Comparison of ENCODE assay signal across 8 mouse cellular contexts in the genomic region with DNA sequence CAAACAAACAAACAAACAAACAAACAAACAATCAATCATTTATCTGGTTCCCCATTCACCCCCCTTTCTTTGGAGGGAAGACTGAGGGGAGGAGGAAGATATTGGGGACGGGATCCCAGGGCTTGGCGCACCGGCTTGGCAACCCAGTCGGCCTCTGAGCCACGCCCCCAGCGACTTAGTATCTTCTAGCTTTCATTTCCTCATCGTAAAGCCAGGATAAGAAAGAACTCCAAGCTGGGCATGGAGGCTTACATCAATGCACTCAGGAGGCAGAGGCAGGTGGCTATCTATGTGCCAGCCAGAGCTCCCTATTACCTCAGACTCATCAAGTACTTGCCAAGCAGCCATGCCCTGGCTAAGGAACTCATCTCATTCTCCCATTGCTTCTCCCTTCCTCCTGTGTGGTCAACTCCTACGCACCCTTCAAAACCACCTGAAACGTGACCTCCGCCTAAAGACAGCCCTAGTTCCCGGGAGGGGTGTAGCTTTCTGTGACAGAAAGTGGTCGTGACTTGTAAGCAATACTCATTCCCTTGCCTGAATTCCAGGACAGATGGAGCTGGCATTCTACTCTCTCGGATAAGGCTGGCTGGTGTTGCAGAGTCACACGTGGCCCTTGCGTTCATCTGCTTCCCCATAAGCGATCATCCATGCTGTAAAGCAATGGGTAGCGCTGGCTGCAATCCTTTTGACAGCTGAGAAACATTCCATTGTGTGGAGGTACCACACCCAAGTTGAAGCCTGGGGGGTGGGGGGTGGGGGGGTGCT. TPM values are rescaled to one million over a fixed set of nuclear protein-coding genes. Genes with fewer than 3 reads are reported as not detected.
DNase-seq lines count a peak whose midpoint lies in the region; ATAC-seq and TF ChIP-seq lines count a peak whose summit lies in the region.

No protein-coding gene starts in this region.

- peaks cover 37% of the 10 kb centered on the region for H3K4me1 ChIP-seq in lung, embryonic 15.5 days
- peaks cover 37% of the 10 kb centered on the region for H3K4me1 ChIP-seq in embryonic facial prominence, embryonic 10.5 days
- peaks cover 11% of the 10 kb centered on the region for H3K4me1 ChIP-seq in hindbrain, postnatal 0 days (ENCODE audit: insufficient read depth, low read length)
- H3K4me1 ChIP-seq in midbrain, embryonic 14.5 days (ENCODE audit: control insufficient read depth, insufficient read depth, low read length), result peaks cover 13% of the 10 kb centered on the region; the same call in 1 of the 2 replicates

- peak overlapping the region; percentile 96 for H3K4me2 ChIP-seq in lung, embryonic 15.5 days
- H3K4me2 ChIP-seq in hindbrain, postnatal 0 days (ENCODE audit: low read depth, low read length), result peak overlapping the region; percentile 74
- H3K4me2 ChIP-seq in midbrain, embryonic 14.5 days (ENCODE audit: low read length), result peak overlapping the region; percentile 74

- H3K27me3 ChIP-seq in lung, embryonic 15.5 days, result peaks cover 20% of the 10 kb centered on the region
- peaks cover 75% of the 10 kb centered on the region for H3K27me3 ChIP-seq in embryonic facial prominence, embryonic 10.5 days (replicated peaks; ENCODE audit: low read depth, poor library complexity, severe bottlenecking)
- 0 out of 2 replicates have a peak, but pooled peaks cover 8% of the 10 kb centered on the region for H3K27me3 ChIP-seq in hindbrain, postnatal 0 days (ENCODE audit: insufficient read depth, low read length)
- peaks cover 37% of the 10 kb centered on the region for H3K27me3 ChIP-seq in midbrain, embryonic 14.5 days (ENCODE audit: control insufficient read depth, insufficient read depth, low read length)

- intact Hi-C loops in left cerebral cortex, postnatal 25 days (cut with DNase I), result loop anchor here (2.0 to 5.0 kb wide), 2 partner anchors 27 to 36 kb away; no protein-coding TSS in a partner anchor

- no peak for ATAC-seq in lung, embryonic 15.5 days (ENCODE audit: borderline replicate concordance, extremely low read depth, low FRiP score, low TSS enrichment)
- no peak for ATAC-seq in hindbrain, postnatal 0 days
- no peak for ATAC-seq in midbrain, embryonic 14.5 days (ENCODE audit: low FRiP score, low TSS enrichment)

- H3K4me3 ChIP-seq in lung, embryonic 15.5 days, result peak overlapping the region; percentile 55
- peak overlapping the region; percentile 65 for H3K4me3 ChIP-seq in embryonic facial prominence, embryonic 10.5 days
- peak overlapping the region; percentile 44 for H3K4me3 ChIP-seq in hindbrain, postnatal 0 days (ENCODE audit: low read length)
- no peak overlapping the region for H3K4me3 ChIP-seq in midbrain, embryonic 14.5 days (replicated peaks; ENCODE audit: low read depth, low read length)

- H3K9me3 ChIP-seq in lung, embryonic 15.5 days, result no peaks in the 10 kb centered on the region
- H3K9me3 ChIP-seq in embryonic facial prominence, embryonic 10.5 days, result peaks cover 5% of the 10 kb centered on the region; the same call in 1 of the 2 replicates
- no peaks in the 10 kb centered on the region for H3K9me3 ChIP-seq in hindbrain, postnatal 0 days (ENCODE audit: low read length)
- no peaks in the 10 kb centered on the region for H3K9me3 ChIP-seq in midbrain, embryonic 14.5 days (ENCODE audit: control insufficient read depth, low read length)

- H3K9ac ChIP-seq in lung, embryonic 15.5 days, result peak overlapping the region; percentile 22; the same call in 1 of the 2 replicates
- H3K9ac ChIP-seq in hindbrain, postnatal 0 days (replicated peaks; ENCODE audit: low read length), result no peak overlapping the region; the same call in 1 of the 2 replicates
- no peak overlapping the region for H3K9ac ChIP-seq in midbrain, embryonic 14.5 days (replicated peaks; ENCODE audit: low read length)

- TF ChIP-seq CTCF in hindbrain, postnatal 0 days (IDR thresholded peaks at IDR 0.05; ENCODE audit: low read depth), result no peak

- DNase-seq in lung, postnatal 25 days (ENCODE audit: low spot score), result no peak
- no peak for DNase-seq in embryonic facial prominence, embryonic 10.5 days (ENCODE audit: low spot score)
- no peak for DNase-seq in hindbrain, postnatal 0 days (ENCODE audit: low spot score)
- no peak for DNase-seq in midbrain, embryonic 14.5 days
- DNase-seq in left cerebral cortex, adult 9 months (ENCODE audit: low spot score in 2 of 2), result no peak
- no peak for DNase-seq in embryo, embryonic 11 days
- no peak for DNase-seq in left cerebral cortex, postnatal 25 days (ENCODE audit: low spot score in 2 of 2)

- H3K36me3 ChIP-seq in lung, embryonic 15.5 days, result no peaks in the 10 kb centered on the region
- H3K36me3 ChIP-seq in embryonic facial prominence, embryonic 10.5 days (replicated peaks), result no peaks in the 10 kb centered on the region
- H3K36me3 ChIP-seq in hindbrain, postnatal 0 days (ENCODE audit: insufficient read depth, low read length), result no peaks in the 10 kb centered on the region
- no peaks in the 10 kb centered on the region for H3K36me3 ChIP-seq in midbrain, embryonic 14.5 days (ENCODE audit: control insufficient read depth, insufficient read depth, low read length)

- peak overlapping the region; percentile 61; the same call in 1 of the 2 replicates for H3K27ac ChIP-seq in lung, embryonic 15.5 days
- H3K27ac ChIP-seq in embryonic facial prominence, embryonic 10.5 days (replicated peaks), result no peak overlapping the region
- H3K27ac ChIP-seq in hindbrain, postnatal 0 days, result no peak overlapping the region
- H3K27ac ChIP-seq in midbrain, embryonic 14.5 days (replicated peaks; ENCODE audit: low read depth, low read length), result no peak overlapping the region

- 12% methylated on average over 17 of the region's 17 CpGs for WGBS in lung, embryonic 15.5 days
- WGBS in embryonic facial prominence, embryonic 10.5 days, result 16% methylated on average over 17 of the region's 17 CpGs
- WGBS in hindbrain, postnatal 0 days, result 13% methylated on average over 17 of the region's 17 CpGs
- WGBS in midbrain, embryonic 14.5 days, result 21% methylated on average over 17 of the region's 17 CpGs

RNA-seq across cellular contexts. Expression of a gene that starts 5.5 kb away (rescaled TPM):
- 27.2 and 27.5 TPM in 2 replicates for polyA plus RNA-seq in lung, embryonic 15.5 days (2015; fragmentation: Nextera tagmentation; extraction: Ambion mirVana)
- 56.5 and 60.0 TPM in 2 replicates for polyA plus RNA-seq in embryonic facial prominence, embryonic 10.5 days (2016; fragmentation: Nextera tagmentation; extraction: Ambion mirVana)
- total RNA-seq in hindbrain, postnatal 0 days (2014; rRNA removed), result 48.9 and 52.5 TPM in 2 replicates
- 28.0 and 28.3 TPM in 2 replicates for polyA plus RNA-seq in hindbrain, postnatal 0 days (2015; fragmentation: Nextera tagmentation; extraction: Ambion mirVana)
- polyA plus RNA-seq in midbrain, embryonic 14.5 days (2014; fragmentation: Nextera tagmentation; extraction: Ambion mirVana), result 36.8 and 40.1 TPM in 2 replicates
- 10 to 100 TPM in 1 of 2 experiments, 1 to 10 TPM in 1; 7.4 to 11.2 TPM for total RNA-seq in left cerebral cortex, postnatal 25 days (2021)

RNA-seq across cellular contexts. Expression of a gene that starts 5.9 kb away (rescaled TPM):
- polyA plus RNA-seq in lung, embryonic 15.5 days (2015; fragmentation: Nextera tagmentation; extraction: Ambion mirVana), result 20.5 and 21.2 TPM in 2 replicates
- polyA plus RNA-seq in embryonic facial prominence, embryonic 10.5 days (2016; fragmentation: Nextera tagmentation; extraction: Ambion mirVana), result 7.9 TPM in 2 replicates
- total RNA-seq in hindbrain, postnatal 0 days (2014; rRNA removed), result 24.7 and 31.0 TPM in 2 replicates
- 6.5 and 6.6 TPM in 2 replicates for polyA plus RNA-seq in hindbrain, postnatal 0 days (2015; fragmentation: Nextera tagmentation; extraction: Ambion mirVana)
- 6.1 and 7.8 TPM in 2 replicates for polyA plus RNA-seq in midbrain, embryonic 14.5 days (2014; fragmentation: Nextera tagmentation; extraction: Ambion mirVana)
- total RNA-seq in left cerebral cortex, postnatal 25 days (2021), result 10 to 100 TPM; 21.6 to 22.1 TPM
